Mouse (Mus musculus): ENCODE data around the gene Pspn. TPM values are rescaled to one million over a fixed set of nuclear protein-coding genes. Genes with fewer than 3 reads are reported as not detected.

Pspn gene
- polyA plus RNA-seq, 1 experiment from 2014 or later = 0.37 TPM

DNA sequence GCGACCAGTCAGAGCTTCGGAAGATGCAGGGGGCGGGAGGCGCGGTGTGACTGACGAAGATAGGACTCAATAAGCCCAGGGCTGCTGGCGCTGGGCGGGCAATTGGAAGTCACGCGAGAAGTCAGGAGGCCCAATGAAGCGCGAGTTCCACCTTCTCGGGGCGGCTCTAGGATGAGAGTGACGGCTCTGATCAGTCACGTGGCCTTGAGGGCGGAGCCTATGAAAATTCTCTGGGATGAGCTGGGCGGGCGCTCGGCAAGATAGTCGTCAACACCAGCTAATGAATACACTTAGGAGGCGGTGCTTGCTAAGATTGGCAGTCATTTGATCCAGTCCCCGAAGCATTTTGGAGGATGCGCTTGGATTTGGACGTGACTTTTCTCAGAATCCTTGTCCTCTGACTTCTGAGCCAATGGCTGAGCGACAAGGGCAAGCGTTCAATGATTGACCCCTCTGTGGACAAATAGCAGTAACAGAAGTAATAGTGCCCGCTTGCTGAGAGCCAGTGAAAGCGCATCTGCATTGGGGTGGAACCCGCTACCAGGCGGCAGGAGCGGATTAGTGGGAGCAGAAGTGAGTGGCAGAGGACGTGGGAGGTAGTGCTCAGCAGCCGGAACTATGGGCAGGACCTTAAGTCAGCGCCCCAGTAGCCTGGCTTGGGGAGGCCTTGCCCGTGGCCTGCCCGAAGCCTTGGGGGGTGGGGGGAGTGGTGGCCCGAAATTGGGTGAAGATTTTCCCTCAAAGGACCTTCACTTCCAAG, 32.0 kb upstream of the Pspn start:
- peak overlapping the region; percentile 85 for H3K4me2 ChIP-seq (replicated peaks; ENCODE audit: low read depth, low read length)
- 0 out of 2 replicates have a peak, but pooled peaks cover 5% of the 10 kb centered on the region for H3K36me3 ChIP-seq (ENCODE audit: insufficient read depth, low read length)
- peak overlapping the region; percentile 81 for H3K27ac ChIP-seq (ENCODE audit: low read length)
- H3K4me1 ChIP-seq (ENCODE audit: insufficient read depth, low read depth, low read length) = peaks cover 13% of the 10 kb centered on the region; the same call in 1 of the 2 replicates
- H3K9ac ChIP-seq (replicated peaks; ENCODE audit: low read depth) = peak overlapping the region; percentile 36; the same call in 1 of the 2 replicates
- TF ChIP-seq EP300 (IDR thresholded peaks at IDR 0.05) = peak; percentile 53; the same call in 1 of the 2 replicates
- peak; percentile 41; the same call in 1 of the 2 replicates for TF ChIP-seq CTCF (IDR thresholded peaks at IDR 0.05)
- no peaks in the 10 kb centered on the region for H3K9me3 ChIP-seq (ENCODE audit: low read length)
- no peaks in the 10 kb centered on the region for H3K27me3 ChIP-seq (replicated peaks; ENCODE audit: insufficient read depth, low read length)
- H3K4me3 ChIP-seq (ENCODE audit: low read depth, low read length) = peak overlapping the region; percentile 4; the same call in 1 of the 2 replicates
- peak; percentile 95 for ATAC-seq
- WGBS = 0% methylated on average over 38 of the region's 38 CpGs
- DNase-seq (ENCODE audit: low spot score) = peak; percentile 100

DNA sequence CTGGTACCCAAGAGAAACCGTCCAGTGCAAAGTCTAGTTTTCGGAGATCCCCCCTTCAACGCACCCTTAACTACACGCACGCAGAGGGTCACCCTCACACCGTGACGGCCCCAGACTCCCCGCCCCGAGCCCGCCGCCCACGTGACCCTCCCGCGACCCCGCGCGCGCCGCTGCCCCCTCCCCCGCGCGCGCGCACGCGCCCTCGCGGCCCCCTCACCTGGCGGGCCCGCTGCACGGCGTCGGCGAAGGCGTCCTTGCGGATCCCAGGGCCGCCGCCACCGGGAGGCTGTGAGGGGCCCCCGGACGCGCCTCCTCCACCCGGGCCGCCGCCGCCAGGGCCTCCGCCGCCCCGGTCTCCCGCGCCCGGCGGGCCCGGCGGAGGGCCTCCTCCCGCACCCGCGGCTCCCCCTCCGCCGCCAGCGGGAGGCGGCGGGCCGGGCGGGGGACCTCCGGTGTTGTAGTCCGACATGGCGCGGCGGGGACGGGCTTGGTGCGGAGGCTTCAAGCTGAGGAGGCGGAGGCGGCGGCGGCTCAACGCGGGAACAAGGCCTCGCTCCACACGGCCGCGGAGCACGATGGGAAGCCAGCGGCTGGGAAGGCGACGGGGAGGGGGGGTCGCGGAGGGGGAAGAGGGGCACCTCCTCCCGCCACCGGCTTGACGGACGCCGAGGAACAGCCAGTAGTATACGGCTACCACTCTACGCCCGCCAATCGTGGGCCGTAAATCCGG, 31.3 kb upstream of the Pspn start, which contains the start of gene Khsrp:
Khsrp (minus strand) TSS at position 592 of the 730 bp plus-strand sequence.
- Histone ChIP-seq H3K4me2 (replicated peaks; ENCODE audit: low read depth, low read length) (peak within 1 kb of the TSS; percentile 85), H3K9ac (replicated peaks; ENCODE audit: low read depth) (peak within 1 kb of the TSS; percentile 97), H3K9me3 (ENCODE audit: low read length) (no peaks in the 10 kb centered on the region), H3K4me3 (ENCODE audit: low read depth, low read length) (peak within 1 kb of the TSS; percentile 96), H3K4me1 (ENCODE audit: insufficient read depth, low read depth, low read length) (peaks cover 13% of the 10 kb centered on the region; the same call in 1 of the 2 replicates), H3K36me3 (ENCODE audit: insufficient read depth, low read length) (0 out of 2 replicates have a peak, but pooled peaks cover 5% of the 10 kb centered on the region), H3K27me3 (replicated peaks; ENCODE audit: insufficient read depth, low read length) (no peaks in the 10 kb centered on the region), H3K27ac (ENCODE audit: low read length) (peak within 1 kb of the TSS; percentile 89)
- DNase-seq (ENCODE audit: low spot score) = peak; percentile 30
- 2% methylated on average over 27 of the region's 99 CpGs for WGBS
- ATAC-seq = no peak
- TF ChIP-seq EP300 (IDR thresholded peaks at IDR 0.05) (no peak), CTCF (IDR thresholded peaks at IDR 0.05) (no peak)

- Histone ChIP-seq H3K4me1 (ENCODE audit: insufficient read depth, low read depth, low read length) (peaks cover 13% of the 10 kb centered on the region; the same call in 1 of the 2 replicates), H3K4me2 (replicated peaks; ENCODE audit: low read depth, low read length) (peak overlapping the region; percentile 85), H3K9ac (replicated peaks; ENCODE audit: low read depth) (peak overlapping the region; percentile 97; the same call in 1 of the 2 replicates), H3K27ac (ENCODE audit: low read length) (no peak overlapping the region), H3K27me3 (replicated peaks; ENCODE audit: insufficient read depth, low read length) (no peaks in the 10 kb centered on the region), H3K36me3 (ENCODE audit: insufficient read depth, low read length) (peaks cover 19% of the 10 kb centered on the region), H3K4me3 (ENCODE audit: low read depth, low read length) (0 out of 2 replicates have a peak overlapping the region, but pooled peaks have one; percentile 12), H3K9me3 (ENCODE audit: low read length) (no peaks in the 10 kb centered on the region)
- ATAC-seq (no peak), DNase-seq (ENCODE audit: low spot score) (peak; percentile 13)
- 23% methylated on average over 8 of the region's 8 CpGs for WGBS
- TF ChIP-seq EP300 (IDR thresholded peaks at IDR 0.05) (no peak), CTCF (IDR thresholded peaks at IDR 0.05) (no peak)
Measured at GRCm38 (mm10) chr17:57029691-57030090, 29.9 kb upstream of the Pspn start.

- no peak for ATAC-seq
- no peak overlapping the region for H3K9ac ChIP-seq (replicated peaks; ENCODE audit: low read depth)
- 82% methylated on average over 4 of the region's 4 CpGs for WGBS
Measured at GRCm38 (mm10) chr17:57027471-57027870, 27.7 kb upstream of the Pspn start.

DNA sequence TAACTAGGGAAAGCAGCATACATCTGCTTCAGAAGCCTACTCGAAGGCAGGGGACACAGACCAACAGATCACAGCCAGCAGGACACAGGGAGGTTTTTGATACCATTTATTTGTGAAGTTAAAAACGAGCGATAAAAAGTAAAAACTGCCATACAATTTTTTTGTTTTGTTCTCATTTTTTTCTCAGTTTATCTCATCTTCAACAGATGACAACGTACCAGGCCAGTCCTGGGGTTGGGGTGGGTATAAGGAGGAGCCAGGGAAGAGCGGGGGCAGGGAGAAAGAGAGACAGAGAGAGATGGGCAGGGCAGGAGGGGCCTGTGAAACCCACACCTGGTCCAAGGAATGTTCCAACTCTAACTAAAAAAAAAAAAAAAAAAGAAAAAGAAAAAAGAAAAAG, 21.1 kb upstream of the Pspn start:
- WGBS = 87% methylated on average over 5 of the region's 5 CpGs
- H3K36me3 ChIP-seq (ENCODE audit: insufficient read depth, low read length) = peaks cover 43% of the 10 kb centered on the region
- no peak for ATAC-seq

More at GRCm38 (mm10) chr17:57027471-57027870, 27.7 kb upstream of the Pspn start:
- no peaks in the 10 kb centered on the region for H3K9me3 ChIP-seq (ENCODE audit: low read length)
- H3K27me3 ChIP-seq (replicated peaks; ENCODE audit: insufficient read depth, low read length) = no peaks in the 10 kb centered on the region
- no peak overlapping the region for H3K4me3 ChIP-seq (ENCODE audit: low read depth, low read length)
- TF ChIP-seq CTCF (IDR thresholded peaks at IDR 0.05) (no peak), EP300 (IDR thresholded peaks at IDR 0.05) (no peak)
- no peak overlapping the region for H3K27ac ChIP-seq (ENCODE audit: low read length)
- peaks cover 39% of the 10 kb centered on the region for H3K36me3 ChIP-seq (ENCODE audit: insufficient read depth, low read length)
- no peak for DNase-seq (ENCODE audit: low spot score)
- peaks cover 13% of the 10 kb centered on the region; the same call in 1 of the 2 replicates for H3K4me1 ChIP-seq (ENCODE audit: insufficient read depth, low read depth, low read length)
- H3K4me2 ChIP-seq (replicated peaks; ENCODE audit: low read depth, low read length) = no peak overlapping the region

DNA sequence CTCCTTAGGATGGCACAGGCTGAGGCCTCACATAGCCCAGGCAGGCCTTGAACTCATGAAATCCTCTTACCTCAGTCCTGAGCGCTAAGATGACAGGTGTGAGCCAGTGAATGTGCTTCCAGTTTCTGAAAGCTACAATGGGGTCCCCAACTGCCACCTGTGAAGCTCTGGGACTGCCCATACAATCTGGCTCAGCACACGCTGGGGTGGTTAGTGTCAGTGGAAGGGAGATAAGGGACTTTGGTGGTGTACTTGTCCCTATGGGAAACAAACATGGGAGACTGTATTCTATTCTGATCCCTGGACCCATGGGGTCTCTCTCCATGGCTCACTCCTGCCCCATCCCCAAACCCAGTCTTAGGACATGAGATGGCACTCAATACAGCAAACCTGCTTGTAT, 19.9 kb upstream of the Pspn start:
- Histone ChIP-seq H3K27ac (ENCODE audit: low read length) (no peak overlapping the region), H3K27me3 (replicated peaks; ENCODE audit: insufficient read depth, low read length) (no peaks in the 10 kb centered on the region), H3K4me2 (replicated peaks; ENCODE audit: low read depth, low read length) (no peak overlapping the region), H3K9me3 (ENCODE audit: low read length) (no peaks in the 10 kb centered on the region), H3K36me3 (ENCODE audit: insufficient read depth, low read length) (peaks cover 31% of the 10 kb centered on the region), H3K9ac (replicated peaks; ENCODE audit: low read depth) (no peak overlapping the region), H3K4me1 (ENCODE audit: insufficient read depth, low read depth, low read length) (no peaks in the 10 kb centered on the region), H3K4me3 (ENCODE audit: low read depth, low read length) (no peak overlapping the region)
- DNase-seq (ENCODE audit: low spot score) (no peak), ATAC-seq (no peak)
- 81% methylated on average over 2 of the region's 2 CpGs for WGBS
- TF ChIP-seq CTCF (IDR thresholded peaks at IDR 0.05) = no peak
- TF ChIP-seq EP300 (IDR thresholded peaks at IDR 0.05) = no peak

More for the DNA sequence above, 21.1 kb upstream of the Pspn start:
- Histone ChIP-seq H3K4me3 (ENCODE audit: low read depth, low read length) (no peak overlapping the region), H3K27me3 (replicated peaks; ENCODE audit: insufficient read depth, low read length) (no peaks in the 10 kb centered on the region), H3K27ac (ENCODE audit: low read length) (no peak overlapping the region), H3K9me3 (ENCODE audit: low read length) (no peaks in the 10 kb centered on the region), H3K4me1 (ENCODE audit: insufficient read depth, low read depth, low read length) (no peaks in the 10 kb centered on the region), H3K9ac (replicated peaks; ENCODE audit: low read depth) (no peak overlapping the region), H3K4me2 (replicated peaks; ENCODE audit: low read depth, low read length) (no peak overlapping the region)
- no peak for DNase-seq (ENCODE audit: low spot score)
- no peak for TF ChIP-seq CTCF (IDR thresholded peaks at IDR 0.05)
- TF ChIP-seq EP300 (IDR thresholded peaks at IDR 0.05) = no peak
